Comparison of ENCODE assay signal across 11 mouse cellular contexts in the genomic region with DNA sequence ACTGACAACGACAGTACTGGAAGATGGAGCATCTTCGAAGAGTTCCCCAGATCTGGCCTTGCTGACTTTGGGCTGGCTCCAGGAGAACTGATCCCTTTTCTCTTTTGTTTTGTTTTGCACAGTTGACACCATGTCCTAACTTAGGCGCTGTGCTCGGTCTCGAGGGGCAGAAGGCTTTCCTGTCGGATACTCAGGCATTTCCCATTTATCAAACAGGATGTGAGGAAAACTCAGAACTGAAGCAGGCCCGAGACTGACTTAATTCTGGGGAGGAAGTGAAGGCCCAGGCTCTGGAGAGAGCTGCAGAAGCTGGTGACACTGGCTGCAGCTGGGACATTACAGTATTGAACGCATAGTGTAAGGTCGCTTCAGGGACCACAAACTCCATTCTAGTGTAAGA. TPM values are rescaled to one million over a fixed set of nuclear protein-coding genes. Genes with fewer than 3 reads are reported as not detected.
DNase-seq lines count a peak whose midpoint lies in the region; ATAC-seq lines count a peak whose summit lies in the region.
"Had no signal": no experiment of that assay in that cellular context is flagged by ENCODE, and none has a peak within 500 bp of the region (broad histone marks: within the 10 kb centered on the region; RNA-seq: fewer than 3 reads in every experiment).

No protein-coding gene starts in this region.

- no peaks in the 10 kb centered on the region for H3K27me3 ChIP-seq in kidney, embryonic 14.5 days (ENCODE audit: control insufficient read depth, insufficient read depth, low read length)
- no peaks in the 10 kb centered on the region for H3K27me3 ChIP-seq in midbrain, embryonic 10.5 days (ENCODE audit: low read depth, poor library complexity, severe bottlenecking)
- H3K27me3 ChIP-seq: limb, embryonic 13.5 days had no signal

- H3K36me3 ChIP-seq in kidney, embryonic 14.5 days (ENCODE audit: control insufficient read depth, insufficient read depth, low read length) = no peaks in the 10 kb centered on the region
- no peaks in the 10 kb centered on the region for H3K36me3 ChIP-seq in midbrain, embryonic 10.5 days
- H3K36me3 ChIP-seq: hindbrain, embryonic 10.5 days; limb, embryonic 13.5 days had no signal

- no peak overlapping the region for H3K9ac ChIP-seq in kidney, embryonic 14.5 days (ENCODE audit: low read depth, low read length)
- H3K9ac ChIP-seq: limb, embryonic 13.5 days had no signal

- ATAC-seq in kidney, embryonic 14.5 days (ENCODE audit: low FRiP score, low TSS enrichment) = no peak

- H3K27ac ChIP-seq in kidney, embryonic 14.5 days (ENCODE audit: low read depth, low read length) = peak overlapping the region; percentile 47
- no peak overlapping the region for H3K27ac ChIP-seq in midbrain, embryonic 10.5 days (replicated peaks)
- H3K27ac ChIP-seq: hindbrain, embryonic 10.5 days; limb, embryonic 13.5 days had no signal

- no peak overlapping the region for H3K4me3 ChIP-seq in kidney, embryonic 14.5 days (ENCODE audit: low read length)
- no peak overlapping the region for H3K4me3 ChIP-seq in midbrain, embryonic 10.5 days
- H3K4me3 ChIP-seq: hindbrain, embryonic 10.5 days; limb, embryonic 13.5 days had no signal

- H3K4me2 ChIP-seq in kidney, embryonic 14.5 days (replicated peaks; ENCODE audit: low read depth, low read length) = no peak overlapping the region
- H3K4me2 ChIP-seq: limb, embryonic 13.5 days had no signal

- DNase-seq in gastrocnemius, postnatal 25 days = peak; percentile 44
- no peak for DNase-seq in gastrocnemius, postnatal 10 days
- peak; percentile 88 for DNase-seq in heart, adult 8-10 months (ENCODE audit: low spot score)
- peak; percentile 68 for DNase-seq in lung, postnatal 36 days
- DNase-seq in neural tube, embryonic 10.5 days (ENCODE audit: extremely low spot score, low spot score) = no peak
- DNase-seq in midbrain, embryonic 10.5 days (ENCODE audit: low spot score) = no peak
- DNase-seq in layer of hippocampus, postnatal 14 days (ENCODE audit: low spot score in 2 of 2) = no peak
- DNase-seq: right cerebral cortex, postnatal 4 days had no signal

- WGBS in kidney, embryonic 14.5 days = 36% methylated on average over 9 of the region's 9 CpGs
- 79% methylated on average over 9 of the region's 9 CpGs for whole genome bisulfite sequencing in midbrain, embryonic 10.5 days

- no peaks in the 10 kb centered on the region for H3K9me3 ChIP-seq in kidney, embryonic 14.5 days (ENCODE audit: control insufficient read depth, low read length)
- H3K9me3 ChIP-seq in midbrain, embryonic 10.5 days (replicated peaks) = no peaks in the 10 kb centered on the region
- H3K9me3 ChIP-seq: hindbrain, embryonic 10.5 days; limb, embryonic 13.5 days had no signal

- peaks cover 7% of the 10 kb centered on the region; the same call in 1 of the 2 replicates for H3K4me1 ChIP-seq in kidney, embryonic 14.5 days (ENCODE audit: control insufficient read depth, insufficient read depth, low read length)
- H3K4me1 ChIP-seq in midbrain, embryonic 10.5 days = peaks cover 15% of the 10 kb centered on the region
- H3K4me1 ChIP-seq: limb, embryonic 13.5 days had no signal

RNA-seq across cellular contexts. Expression of gene Fsd1l, which starts 38.9 kb away (rescaled TPM):
- total RNA-seq in gastrocnemius, postnatal 25 days (2021) = 10 to 100 TPM; 14.0 to 16.4 TPM
- 10 to 100 TPM; 23.7 to 32.5 TPM for total RNA-seq in gastrocnemius, postnatal 10 days (2021)
- 10 to 100 TPM; 45.2 to 59.2 (median 53.8) TPM for total RNA-seq in heart, adult 8-10 months (2022)
- polyA plus RNA-seq in kidney, embryonic 14.5 days (2014; fragmentation: Nextera tagmentation; extraction: Ambion mirVana) = 7.2 and 9.6 TPM in 2 replicates
- 28.1 and 29.2 TPM in 2 replicates for polyA plus RNA-seq in midbrain, embryonic 10.5 days (2016; fragmentation: Nextera tagmentation; extraction: Ambion mirVana)
- 10 to 100 TPM; 38.8 to 41.0 TPM for total RNA-seq in layer of hippocampus, postnatal 14 days (2021)

Comparison
In these comparisons a context has a peak if more than half of its experiments do, and no peak if none do; other contexts are left out.
1. DNase-seq: peak in gastrocnemius, postnatal 25 days (single experiment), heart, adult 8-10 months (single experiment) and lung, postnatal 36 days (single experiment); none in gastrocnemius, postnatal 10 days (single experiment), neural tube, embryonic 10.5 days (single experiment), midbrain, embryonic 10.5 days (single experiment) and layer of hippocampus, postnatal 14 days (0 of 2).